Mouse (Mus musculus) mesoderm, embryonic 11.5 days (tissue): ENCODE measurements at regions not wholly inside any gene's neighbourhood (a gene's known extent, or its start where the extent isn't known, plus 50 kb on each side); places are given as distances from the start of the nearest gene placed in this dataset.

ENCODE experiments used
- DNase-seq: peaks from one replicate; pipeline ENCODE4 v3.0.0-alpha.2; 2012; ENCODE audit warnings: low read depth, low spot score

- DNase-seq: peak; percentile 0
These were observed 920.3 kb downstream of the Efna5 start for GRCm38 (mm10) chr17:61960837-61961236.

GRCm38 (mm10) chr17:61960017-61960813, 920.9 kb downstream of the Efna5 start:
- no peak for DNase-seq

GRCm38 (mm10) chr17:61917766-61918165, 963.4 kb downstream of the Efna5 start:
- no peak for DNase-seq

DNA sequence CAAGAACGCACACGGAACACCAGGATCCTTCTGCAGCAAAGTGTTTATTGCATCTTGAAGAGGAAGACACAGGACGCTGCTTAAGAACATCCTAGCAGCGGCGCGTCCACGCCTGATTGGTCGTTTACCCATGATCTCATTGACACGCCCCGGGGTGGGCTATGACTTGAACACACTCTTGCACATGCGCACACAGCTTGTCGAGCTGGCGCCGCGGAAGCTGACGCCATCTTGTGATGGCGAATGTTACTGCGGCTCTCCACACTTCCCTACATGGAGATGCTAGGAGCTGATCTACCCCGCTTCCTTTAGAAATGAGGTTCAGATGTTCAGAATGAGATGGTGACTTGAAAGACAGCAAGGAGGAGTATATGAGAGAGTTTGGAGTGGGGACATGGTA, 978.2 kb downstream of the Efna5 start:
- no peak for DNase-seq

- peak; percentile 10 for DNase-seq
These were observed 990.5 kb downstream of the Efna5 start for GRCm38 (mm10) chr17:61890631-61891030.

GRCm38 (mm10) chr17:61866154-61866553, 1015.0 kb downstream of the Efna5 start:
- DNase-seq: no peak

DNA sequence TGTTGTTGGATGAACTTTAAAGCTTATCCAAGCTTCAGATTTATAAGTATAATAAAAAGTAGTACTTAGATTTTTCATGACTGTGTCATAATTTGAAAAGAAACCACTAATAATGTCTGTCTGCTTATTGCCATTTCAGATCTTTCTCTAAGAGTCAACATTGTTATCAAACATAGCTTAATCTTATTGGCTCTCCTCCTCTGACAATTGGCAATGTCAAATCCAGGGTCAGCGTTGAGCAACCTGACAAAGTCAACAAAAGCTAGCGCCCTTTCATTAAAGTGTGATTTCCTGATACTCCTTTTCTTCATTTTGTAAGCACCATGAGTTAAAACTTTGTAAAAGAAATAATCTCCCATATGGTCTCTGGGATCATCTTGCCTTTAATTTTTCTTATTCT, 1018.7 kb downstream of the Efna5 start:
- no peak for DNase-seq

- no peak for DNase-seq
These were observed 1043.6 kb downstream of the Efna5 start for GRCm38 (mm10) chr17:61837555-61837954.

DNA sequence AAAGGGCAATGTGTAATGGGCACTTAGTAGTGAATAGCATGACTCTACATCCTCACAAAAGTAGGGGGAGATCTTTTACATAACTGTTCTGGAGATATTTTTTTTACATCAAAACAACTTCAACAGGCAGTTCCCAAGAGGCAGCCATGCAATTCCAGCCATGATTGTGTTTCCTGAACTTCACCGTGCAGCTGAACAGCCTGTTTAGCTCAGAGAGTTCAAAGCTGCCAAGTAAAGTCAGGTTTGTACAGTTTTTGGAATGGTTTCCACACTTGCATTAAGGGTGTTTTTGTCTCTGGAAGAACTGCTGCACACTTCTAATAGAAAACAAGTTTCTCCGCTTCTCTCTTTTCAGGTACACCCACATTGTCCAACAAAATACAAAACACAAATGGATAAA, 1065.6 kb downstream of the Efna5 start:
- DNase-seq: no peak

DNA sequence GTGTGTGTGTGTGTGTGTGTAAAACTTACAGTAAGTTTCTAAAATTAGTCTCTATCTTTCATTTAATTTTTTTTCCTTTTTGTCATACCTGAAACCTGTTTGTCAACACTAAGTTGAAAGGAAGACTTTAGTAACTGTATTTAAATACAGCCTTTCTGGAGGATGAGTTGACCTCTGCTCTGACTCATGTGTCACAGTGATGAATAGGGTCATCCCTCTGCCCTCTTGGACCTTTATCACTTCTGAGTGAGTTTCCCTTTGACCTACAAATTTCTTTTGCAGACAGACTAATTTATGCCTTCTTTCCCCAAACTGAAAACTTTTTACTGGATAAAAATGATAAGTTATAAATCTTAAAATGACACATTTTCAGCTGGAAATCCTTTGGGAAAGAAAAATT, 1112.8 kb downstream of the Efna5 start:
- DNase-seq: peak; percentile 50

DNA sequence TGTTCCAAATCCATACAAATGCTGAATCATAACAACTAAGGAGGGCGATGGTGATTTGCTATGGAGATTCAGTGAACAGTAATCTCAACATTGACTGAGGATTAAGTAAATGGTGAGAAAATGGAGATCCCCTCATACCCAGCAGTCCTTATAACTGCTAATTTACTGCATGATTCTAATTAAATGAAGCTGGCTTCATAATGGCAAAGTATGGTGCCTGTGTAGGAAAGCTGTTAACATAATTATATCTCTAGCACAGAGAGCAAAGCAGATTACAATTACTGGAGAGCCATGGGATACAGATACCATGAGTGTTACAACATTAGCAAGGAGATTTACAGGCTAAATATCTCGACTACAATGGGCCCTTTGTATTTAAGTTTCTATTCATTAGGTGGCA, 1116.0 kb downstream of the Efna5 start:
- DNase-seq: no peak
